Mouse (Mus musculus) MEL (cell line): ENCODE results near the gene Fahd1.

Experiments
- CHD1 ChIP-seq: IDR thresholded peaks from 2 replicates; pipeline ENCODE4 v1.6.1; 2012; ENCODE audit warnings: low read depth, mild to moderate bottlenecking, inconsistent platforms, low read length, improper control_type of control experiment
- CTCF ChIP-seq, 3 experiments: IDR thresholded peaks in 2 of 3; conservative IDR thresholded peaks in 1 of 3; 2 replicates each; pipeline ENCODE4 v1.5.1; 2011 to 2012; ENCODE audit warnings: low read length in 3 of 3, low read depth in 2 of 3, mild to moderate bottlenecking in 2 of 3, improper control_type of control experiment in 1 of 3, inconsistent platforms in 1 of 3, mixed read lengths in 1 of 3, moderate library complexity in 1 of 3; ENCODE audit not compliant: control insufficient read depth in 1 of 3, insufficient read depth in 1 of 3, poor library complexity in 1 of 3, severe bottlenecking in 1 of 3
- EP300 ChIP-seq, 2 experiments: IDR thresholded peaks; 2 replicates each; pipeline ENCODE4 v1.6.1; 2011; ENCODE audit warnings: improper control_type of control experiment in 2 of 2, low read length in 2 of 2, low read depth in 1 of 2, mild to moderate bottlenecking in 1 of 2
- ETS1 ChIP-seq: IDR thresholded peaks from 2 replicates; pipeline ENCODE4 v1.6.1; 2012; ENCODE audit warnings: low read depth, mild to moderate bottlenecking, inconsistent platforms, low read length, improper control_type of control experiment, moderate library complexity
- GATA1 ChIP-seq: IDR thresholded peaks from 2 replicates; pipeline ENCODE4 v1.6.1; 2011; ENCODE audit warnings: low read depth, low read length, improper control_type of control experiment
- KAT2A ChIP-seq: conservative IDR thresholded peaks from 2 replicates; pipeline ENCODE4 v1.6.1; 2012; ENCODE audit warnings: low read depth, low read length, improper control_type of control experiment, inconsistent platforms
- MAFK ChIP-seq: IDR thresholded peaks from 2 replicates; pipeline ENCODE4 v1.6.1; 2011; ENCODE audit warnings: low read depth, mild to moderate bottlenecking, low read length, improper control_type of control experiment, borderline replicate concordance
- MEF2A ChIP-seq: IDR thresholded peaks from 2 replicates; pipeline ENCODE4 v1.6.1; 2014; ENCODE audit warnings: low read depth, mild to moderate bottlenecking, inconsistent platforms, low read length, improper control_type of control experiment; ENCODE audit not compliant: poor library complexity, insufficient replicate concordance, severe bottlenecking; ENCODE audit errors: extremely low read depth
- POLR2AphosphoS2 ChIP-seq: IDR thresholded peaks from 2 replicates; pipeline ENCODE4 v1.6.1; 2011; ENCODE audit warnings: low read length, improper control_type of control experiment
- RCOR1 ChIP-seq: IDR thresholded peaks from 2 replicates; pipeline ENCODE4 v1.6.1; 2012; ENCODE audit warnings: low read depth, mild to moderate bottlenecking, inconsistent platforms, low read length, improper control_type of control experiment
- SMC3 ChIP-seq: IDR thresholded peaks from 2 replicates; pipeline ENCODE4 v1.6.1; 2011; ENCODE audit warnings: low read depth, low read length, improper control_type of control experiment
- ZC3H11A ChIP-seq: IDR thresholded peaks from 2 replicates; pipeline ENCODE4 v1.6.1; 2012; ENCODE audit warnings: low read depth, mild to moderate bottlenecking, inconsistent platforms, low read length, improper control_type of control experiment
- ZNF384 ChIP-seq: IDR thresholded peaks from 2 replicates; pipeline ENCODE4 v1.6.1; 2012; ENCODE audit warnings: low read depth, mild to moderate bottlenecking, inconsistent platforms, low read length, improper control_type of control experiment

DNA sequence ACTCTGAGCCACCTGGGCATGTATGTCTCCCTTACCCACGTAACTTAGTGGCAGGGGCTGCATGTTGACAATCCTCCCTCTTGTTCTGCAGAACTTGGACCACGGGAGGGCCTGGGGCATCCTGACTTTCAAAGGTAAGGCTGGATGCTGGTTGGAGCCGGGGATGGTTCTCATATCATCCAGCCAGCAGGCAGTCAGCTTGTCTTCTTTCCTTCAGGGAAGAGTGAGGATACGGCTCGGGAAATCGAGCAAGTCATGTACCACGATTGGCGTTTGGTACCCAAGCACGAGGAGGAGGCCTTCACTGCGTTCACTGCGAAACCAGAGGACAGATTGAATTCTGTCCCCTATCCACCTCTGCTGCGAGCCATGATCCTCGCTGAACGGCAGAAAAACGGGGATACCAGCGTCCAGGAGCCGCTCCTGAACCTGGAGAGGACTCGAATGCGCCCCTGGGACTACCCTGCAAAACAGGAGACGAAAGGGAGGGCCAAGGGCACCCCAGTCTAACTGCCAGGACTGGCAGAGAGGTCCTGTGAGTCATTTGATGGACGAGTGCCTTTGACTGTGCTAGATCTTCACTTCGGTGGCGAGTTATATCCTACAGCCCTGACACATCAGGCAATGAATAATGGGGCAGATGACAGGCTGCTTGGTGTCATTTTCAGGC, 45.5 kb upstream of the Fahd1 start:
- TF ChIP-seq GATA1 (no peak), MEF2A (no peak), ZC3H11A (no peak), ZNF384 (no peak), CTCF (IDR thresholded peaks at IDR 0.05 in 2 of 3, conservative IDR thresholded peaks at IDR 0.05 in 1 of 3; ENCODE audit: control insufficient read depth in 1 of 3, insufficient read depth in 1 of 3, low read depth in 2 of 3, low read length in 3 of 3, poor library complexity in 1 of 3, severe bottlenecking in 1 of 3) (no peak), RCOR1 (no peak), CHD1 (no peak), POLR2AphosphoS2 (no peak), EP300 (IDR thresholded peaks at IDR 0.05; ENCODE audit: low read depth in 1 of 2, low read length in 2 of 2) (no peak), KAT2A (no peak), ETS1 (no peak), SMC3 (no peak), MAFK (no peak)
